Mouse (Mus musculus) frontal cortex, postnatal 25 days (tissue): ENCODE measurements around the gene Polr2i.

Experiments
- DNase-seq, 2 experiments: peaks; one replicate each; pipeline ENCODE4 v3.0.0; 2022; ENCODE audit warnings: low spot score in 2 of 2

The Polr2i gene

DNA sequence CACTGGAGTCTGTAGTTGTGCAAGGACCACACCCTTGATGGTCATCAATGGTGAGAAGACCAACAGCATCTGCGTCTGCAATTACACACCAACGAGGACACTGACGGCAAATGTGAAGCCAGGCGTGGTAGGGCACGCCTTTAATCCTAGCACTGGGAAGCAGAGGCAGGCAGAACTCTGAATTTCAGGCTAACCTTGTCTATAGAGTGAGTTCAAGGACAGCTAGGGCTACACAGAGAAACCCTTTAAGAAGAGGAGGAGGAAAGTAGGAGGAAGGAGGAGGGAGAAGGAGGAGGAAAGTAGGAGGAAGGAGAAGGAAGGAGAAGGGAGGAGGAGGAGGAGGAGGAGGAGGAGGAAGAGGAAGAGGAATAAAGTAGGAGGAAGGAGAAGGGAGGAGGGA, 33.8 kb downstream of the Polr2i start:
- DNase-seq: no peak

- no peak for DNase-seq
Observed at GRCm38 (mm10) chr7:30265935-30266334, 34.2 kb downstream of the Polr2i start.

GRCm38 (mm10) chr7:30266780-30267179, 35.0 kb downstream of the Polr2i start:
- no peak for DNase-seq

GRCm38 (mm10) chr7:30269641-30270040, 37.9 kb downstream of the Polr2i start:
- DNase-seq: no peak

DNA sequence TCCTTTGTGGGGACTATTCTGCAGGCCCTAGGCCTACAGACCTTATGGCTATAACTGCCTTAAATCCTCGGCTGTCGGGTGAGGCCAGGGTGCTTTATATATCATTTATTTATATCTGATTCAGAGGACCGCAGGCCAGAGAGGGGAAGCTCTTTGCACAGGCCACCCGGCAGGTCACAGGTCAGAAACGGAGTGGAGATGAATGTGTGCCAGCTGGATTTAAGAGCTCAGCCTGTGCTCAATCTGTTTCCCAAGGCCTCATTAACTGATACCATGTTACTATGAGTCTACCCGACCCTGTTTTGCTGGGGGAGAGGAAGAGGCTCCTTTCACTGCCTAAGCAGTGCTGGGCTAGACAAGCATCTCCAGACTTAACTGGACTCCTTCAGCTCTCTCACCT, 42.6 kb downstream of the Polr2i start:
- DNase-seq: no peak

DNA sequence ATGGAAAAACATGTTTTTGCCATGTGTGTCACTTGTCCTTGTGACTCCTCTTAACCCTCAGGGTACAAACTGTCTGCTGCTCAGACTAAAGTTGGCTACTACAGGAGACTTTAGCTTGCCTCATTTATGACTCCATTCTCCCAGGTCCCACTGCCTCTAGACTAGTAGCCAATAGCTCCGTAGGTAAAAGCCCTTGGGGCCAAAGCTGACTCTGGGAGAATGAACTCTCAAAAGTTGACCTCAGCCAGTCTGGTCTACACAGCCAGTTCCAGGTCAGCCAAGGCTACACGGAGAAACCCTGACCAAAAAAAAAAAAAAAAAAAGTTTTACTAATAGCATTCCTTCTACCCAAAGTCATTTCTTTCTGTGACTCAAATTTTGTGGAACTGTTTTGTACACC, 47.2 kb downstream of the Polr2i start:
- DNase-seq: no peak

GRCm38 (mm10) chr7:30279536-30279935, 47.8 kb downstream of the Polr2i start:
- DNase-seq: no peak

DNA sequence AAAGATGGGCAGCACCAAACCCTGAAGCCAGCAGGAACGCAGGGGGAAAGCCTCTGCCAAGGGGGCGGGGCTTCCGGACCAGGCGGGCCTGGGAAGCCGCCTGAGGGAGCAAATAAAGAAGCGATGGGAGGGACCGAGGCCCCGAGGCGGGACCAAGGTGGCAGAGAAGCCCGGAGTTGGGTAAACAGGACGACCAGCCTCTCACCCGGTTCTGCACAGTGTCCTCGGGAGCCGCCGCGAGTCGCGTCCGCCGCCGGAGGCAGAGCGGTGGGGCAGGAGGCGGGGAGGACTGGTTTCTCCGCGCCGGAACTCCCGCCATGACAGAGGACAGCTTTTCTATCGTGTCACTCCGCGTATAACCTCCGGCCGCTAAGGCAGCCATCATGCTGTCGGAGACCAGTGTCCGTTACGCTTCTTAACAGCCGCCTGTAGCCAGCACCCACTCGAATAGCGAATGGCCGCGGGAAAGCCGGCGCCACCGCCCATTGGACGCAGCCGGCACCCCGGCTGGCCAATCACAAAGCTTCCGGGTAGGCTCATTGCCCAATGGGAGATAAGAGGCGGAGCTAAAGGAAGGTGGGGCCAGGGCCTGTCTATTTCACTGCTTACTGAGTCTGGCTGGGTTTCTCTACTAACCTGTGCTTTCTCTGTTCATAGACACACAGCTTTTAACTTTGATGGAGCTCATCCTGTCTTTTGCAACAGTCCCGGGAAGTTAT, 48.4 kb downstream of the Polr2i start, which contains the start of the genes Thap8 and Wdr62:
Thap8 (plus strand) TSS at position 144 of the 719 bp plus-strand sequence.
Wdr62 (minus strand) TSS at position 469 of the 719 bp plus-strand sequence.
- DNase-seq: peak; percentile 74 to 81

GRCm38 (mm10) chr7:30280670-30281138, 49.0 kb downstream of the Polr2i start:
- DNase-seq: peak; percentile 72 to 76

GRCm38 (mm10) chr7:30281522-30281921, 49.8 kb downstream of the Polr2i start:
- no peak for DNase-seq

DNA sequence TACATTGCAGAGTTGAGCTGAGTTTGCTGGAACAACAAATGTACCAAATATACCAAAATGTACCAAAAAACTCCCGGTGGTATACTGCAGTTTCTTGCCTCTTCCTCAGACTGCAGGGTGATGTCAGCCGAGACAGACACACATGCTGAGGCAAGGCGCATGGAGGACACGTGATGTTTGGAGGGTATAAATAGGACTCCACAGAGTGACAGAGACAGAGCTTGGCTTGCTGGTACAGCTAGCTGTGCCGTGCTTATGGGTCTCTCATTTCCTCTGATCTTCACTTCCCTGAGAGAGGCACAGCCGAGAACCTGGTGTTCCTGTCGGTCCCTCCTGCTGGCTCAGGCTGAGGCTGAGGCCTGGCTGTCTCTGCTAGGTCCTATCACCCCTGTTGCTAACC, 51.0 kb downstream of the Polr2i start:
- DNase-seq: no peak
